Mouse (Mus musculus): ENCODE data around the gene Snx11. TPM values are rescaled to one million over a fixed set of nuclear protein-coding genes. Genes with fewer than 3 reads are reported as not detected.
"Not testable (repeated sequence)": the region's sequence is repeated elsewhere in the genome, so short reads cannot be mapped to it uniquely, and the experiment has no call there.

Gene Snx11
- total and polyA plus RNA-seq, 3 experiments = 9.9 to 19.9 (median 18.9) TPM

- H3K4me3 ChIP-seq (ENCODE audit: low read depth, low read length) = no peak overlapping the region
- no peaks in the 10 kb centered on the region for H3K27me3 ChIP-seq (ENCODE audit: insufficient read depth, low read length)
- no peak for ATAC-seq (ENCODE audit: extremely low read depth, insufficient number of reproducible peaks, low FRiP score, poor library complexity, severe bottlenecking)
- no peaks in the 10 kb centered on the region for H3K9me3 ChIP-seq (replicated peaks)
- TF ChIP-seq CTCF (IDR thresholded peaks at IDR 0.05; ENCODE audit: low read depth, low read length) = no peak
- no peak for TF ChIP-seq POLR2AphosphoS5 (IDR thresholded peaks at IDR 0.05; ENCODE audit: insufficient replicate concordance, low read depth, low read length)
- TF ChIP-seq TAL1 (conservative IDR thresholded peaks at IDR 0.05; ENCODE audit: low read depth, low read length) = no peak
- TF ChIP-seq GATA1 (IDR thresholded peaks at IDR 0.05; ENCODE audit: borderline replicate concordance, low read length) = no peak
- no peak for TF ChIP-seq GATA2 (IDR thresholded peaks at IDR 0.05; ENCODE audit: borderline replicate concordance, low read depth, low read length)
- no peak for DNase-seq (ENCODE audit: low spot score)
- H3K4me1 ChIP-seq (ENCODE audit: insufficient read depth, low read depth, low read length) = peaks cover 9% of the 10 kb centered on the region; the same call in 1 of the 2 replicates
- peaks cover 96% of the 10 kb centered on the region for H3K36me3 ChIP-seq (replicated peaks)
Measured at GRCm38 (mm10) chr11:96814443-96814842, 37.1 kb upstream of the Snx11 start.

GRCm38 (mm10) chr11:96813920-96814319 lies 36.6 kb upstream of the Snx11 start:
- TF ChIP-seq GATA1 (IDR thresholded peaks at IDR 0.05; ENCODE audit: borderline replicate concordance, low read length) = no peak
- Histone ChIP-seq H3K4me1 (ENCODE audit: insufficient read depth, low read depth, low read length) (peaks cover 6% of the 10 kb centered on the region; the same call in 1 of the 2 replicates), H3K36me3 (replicated peaks) (peaks cover 96% of the 10 kb centered on the region), H3K9me3 (replicated peaks) (no peaks in the 10 kb centered on the region), H3K27me3 (ENCODE audit: insufficient read depth, low read length) (no peaks in the 10 kb centered on the region), H3K4me3 (ENCODE audit: low read depth, low read length) (no peak overlapping the region)
- ATAC-seq (ENCODE audit: extremely low read depth, insufficient number of reproducible peaks, low FRiP score, poor library complexity, severe bottlenecking) = no peak
- no peak for DNase-seq (ENCODE audit: low spot score)

- H3K27me3 ChIP-seq (ENCODE audit: insufficient read depth, low read length) = no peaks in the 10 kb centered on the region
- H3K9me3 ChIP-seq (replicated peaks) = no peaks in the 10 kb centered on the region
- H3K4me1 ChIP-seq (ENCODE audit: insufficient read depth, low read depth, low read length) = peaks cover 4% of the 10 kb centered on the region; the same call in 1 of the 2 replicates
- H3K4me3 ChIP-seq (ENCODE audit: low read depth, low read length) = no peak overlapping the region
- ATAC-seq (ENCODE audit: extremely low read depth, insufficient number of reproducible peaks, low FRiP score, poor library complexity, severe bottlenecking) (no peak), DNase-seq (ENCODE audit: low spot score) (no peak)
- H3K36me3 ChIP-seq (replicated peaks) = peaks cover 96% of the 10 kb centered on the region
- TF ChIP-seq CTCF (IDR thresholded peaks at IDR 0.05; ENCODE audit: low read depth, low read length) (no peak), GATA2 (IDR thresholded peaks at IDR 0.05; ENCODE audit: borderline replicate concordance, low read depth, low read length) (no peak), POLR2AphosphoS5 (IDR thresholded peaks at IDR 0.05; ENCODE audit: insufficient replicate concordance, low read depth, low read length) (no peak), TAL1 (conservative IDR thresholded peaks at IDR 0.05; ENCODE audit: low read depth, low read length) (no peak), GATA1 (IDR thresholded peaks at IDR 0.05; ENCODE audit: borderline replicate concordance, low read length) (no peak)
Measured at GRCm38 (mm10) chr11:96813455-96813854, 36.1 kb upstream of the Snx11 start.

- not testable (repeated sequence) for ATAC-seq (ENCODE audit: extremely low read depth, insufficient number of reproducible peaks, low FRiP score, poor library complexity, severe bottlenecking); H3K4me1 ChIP-seq (ENCODE audit: insufficient read depth, low read depth, low read length); H3K9me3 ChIP-seq (replicated peaks); DNase-seq (ENCODE audit: low spot score); H3K4me3 ChIP-seq (ENCODE audit: low read depth, low read length); H3K27me3 ChIP-seq (ENCODE audit: insufficient read depth, low read length)
- H3K36me3 ChIP-seq (replicated peaks) = peaks cover 92% of the 10 kb centered on the region
Measured at GRCm38 (mm10) chr11:96811188-96811587, 33.8 kb upstream of the Snx11 start.

- no peak for ATAC-seq (ENCODE audit: extremely low read depth, insufficient number of reproducible peaks, low FRiP score, poor library complexity, severe bottlenecking)
- Histone ChIP-seq H3K27me3 (ENCODE audit: insufficient read depth, low read length) (no peaks in the 10 kb centered on the region), H3K9me3 (replicated peaks) (no peaks in the 10 kb centered on the region), H3K4me3 (ENCODE audit: low read depth, low read length) (no peak overlapping the region), H3K4me1 (ENCODE audit: insufficient read depth, low read depth, low read length) (no peaks in the 10 kb centered on the region), H3K36me3 (replicated peaks) (peaks cover 94% of the 10 kb centered on the region)
- TF ChIP-seq POLR2AphosphoS5 (IDR thresholded peaks at IDR 0.05; ENCODE audit: insufficient replicate concordance, low read depth, low read length) = no peak
- TF ChIP-seq GATA2 (IDR thresholded peaks at IDR 0.05; ENCODE audit: borderline replicate concordance, low read depth, low read length) = no peak
- DNase-seq (ENCODE audit: low spot score) = no peak
Measured at GRCm38 (mm10) chr11:96809562-96810235, 32.3 kb upstream of the Snx11 start.

GRCm38 (mm10) chr11:96808066-96808465 lies 30.7 kb upstream of the Snx11 start:
- H3K36me3 ChIP-seq (replicated peaks) = peaks cover 95% of the 10 kb centered on the region
- ATAC-seq (ENCODE audit: extremely low read depth, insufficient number of reproducible peaks, low FRiP score, poor library complexity, severe bottlenecking) = no peak

GRCm38 (mm10) chr11:96805606-96806005 lies 28.2 kb upstream of the Snx11 start:
- H3K36me3 ChIP-seq (replicated peaks) = peaks cover 94% of the 10 kb centered on the region
- H3K4me3 ChIP-seq (ENCODE audit: low read depth, low read length) = no peak overlapping the region
- no peak for TF ChIP-seq TAL1 (conservative IDR thresholded peaks at IDR 0.05; ENCODE audit: low read depth, low read length)
- H3K4me1 ChIP-seq (ENCODE audit: insufficient read depth, low read depth, low read length) = peaks cover 2% of the 10 kb centered on the region; the same call in 1 of the 2 replicates
- no peaks in the 10 kb centered on the region for H3K9me3 ChIP-seq (replicated peaks)
- no peak for ATAC-seq (ENCODE audit: extremely low read depth, insufficient number of reproducible peaks, low FRiP score, poor library complexity, severe bottlenecking)
- no peak for DNase-seq (ENCODE audit: low spot score)
- no peaks in the 10 kb centered on the region for H3K27me3 ChIP-seq (ENCODE audit: insufficient read depth, low read length)

More at GRCm38 (mm10) chr11:96808066-96808465, 30.7 kb upstream of the Snx11 start:
- H3K4me3 ChIP-seq (ENCODE audit: low read depth, low read length) = no peak overlapping the region
- no peaks in the 10 kb centered on the region for H3K9me3 ChIP-seq (replicated peaks)
- no peaks in the 10 kb centered on the region for H3K4me1 ChIP-seq (ENCODE audit: insufficient read depth, low read depth, low read length)
- no peaks in the 10 kb centered on the region for H3K27me3 ChIP-seq (ENCODE audit: insufficient read depth, low read length)
- TF ChIP-seq CTCF (IDR thresholded peaks at IDR 0.05; ENCODE audit: low read depth, low read length) (no peak), POLR2AphosphoS5 (IDR thresholded peaks at IDR 0.05; ENCODE audit: insufficient replicate concordance, low read depth, low read length) (no peak), GATA1 (IDR thresholded peaks at IDR 0.05; ENCODE audit: borderline replicate concordance, low read length) (no peak), TAL1 (conservative IDR thresholded peaks at IDR 0.05; ENCODE audit: low read depth, low read length) (no peak), GATA2 (IDR thresholded peaks at IDR 0.05; ENCODE audit: borderline replicate concordance, low read depth, low read length) (no peak)
- no peak for DNase-seq (ENCODE audit: low spot score)

Measured in G1E (cell line).